ENCODE assay signal across 8 mouse cellular contexts in the genomic region with DNA sequence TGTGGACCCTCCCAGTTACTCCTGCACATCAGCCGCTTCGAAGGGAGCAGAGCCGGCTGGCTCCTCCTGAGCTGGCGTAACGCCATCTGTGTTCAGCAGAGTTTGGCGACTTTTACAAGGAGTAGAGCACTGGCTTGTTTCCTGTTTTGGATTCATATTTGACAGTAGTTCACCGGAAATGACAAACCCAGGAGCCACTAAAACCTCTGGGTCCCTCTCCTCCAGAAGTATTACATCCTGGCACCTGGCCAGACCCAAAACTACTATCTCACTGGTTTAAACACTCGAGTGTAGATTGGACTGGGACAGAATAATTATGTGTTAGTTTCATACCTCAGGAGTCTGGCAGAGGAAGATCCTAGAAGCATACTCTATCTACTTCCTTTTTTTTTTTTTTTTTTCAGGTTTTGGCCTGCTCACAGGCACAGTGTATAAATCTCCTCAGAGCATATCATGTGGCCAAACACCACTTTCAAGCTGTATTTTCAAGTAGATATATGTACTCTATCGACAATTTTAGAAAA. TPM values are rescaled to one million over a fixed set of nuclear protein-coding genes. Genes with fewer than 3 reads are reported as not detected.
DNase-seq lines count a peak whose midpoint lies in the region; ATAC-seq lines count a peak whose summit lies in the region.
"Had no signal": no experiment of that assay in that cellular context is flagged by ENCODE, and none has a peak within 500 bp of the region (broad histone marks: within the 10 kb centered on the region; RNA-seq: fewer than 3 reads in every experiment).

No protein-coding gene starts in this region.

- DNase-seq in liver, result peak; percentile 20
- DNase-seq in adrenal gland, adult 2 months, result peak; percentile 37
- DNase-seq in cerebellum, postnatal 10 days, result peak; percentile 53 to 61
- DNase-seq in induced T-regulatory cell, adult 2 months (ENCODE audit: low read depth), result peak; percentile 18
- peak; percentile 33 for DNase-seq in lung, postnatal 36 days
- DNase-seq in spleen, postnatal 14 days (ENCODE audit: low spot score in 2 of 2), result no peak
- DNase-seq: liver, embryonic 13.5 days had no signal

- no peak overlapping the region for H3K9ac ChIP-seq in liver, embryonic 12.5 days
- H3K9ac ChIP-seq: liver, embryonic 13.5 days had no signal

- no peaks in the 10 kb centered on the region for H3K9me3 ChIP-seq in liver, embryonic 12.5 days (replicated peaks)
- H3K9me3 ChIP-seq: liver, embryonic 13.5 days had no signal

- no peaks in the 10 kb centered on the region for H3K27me3 ChIP-seq in liver, embryonic 12.5 days (replicated peaks)
- H3K27me3 ChIP-seq: liver, embryonic 13.5 days had no signal

- 0 out of 2 replicates have a peak, but pooled peaks cover 2% of the 10 kb centered on the region for H3K36me3 ChIP-seq in liver, embryonic 12.5 days
- H3K36me3 ChIP-seq: liver, embryonic 13.5 days had no signal

- H3K4me3 ChIP-seq in liver, embryonic 12.5 days, result no peak overlapping the region
- H3K4me3 ChIP-seq: liver, embryonic 13.5 days had no signal

- no peak overlapping the region for H3K27ac ChIP-seq in liver, embryonic 12.5 days
- H3K27ac ChIP-seq: liver, embryonic 13.5 days had no signal

- WGBS in liver, embryonic 12.5 days (ENCODE audit: insufficient replicate concordance), result 54% methylated on average over 9 of the region's 9 CpGs

- no peak for ATAC-seq in liver, embryonic 12.5 days

- H3K4me2 ChIP-seq in liver, embryonic 12.5 days, result no peak overlapping the region
- H3K4me2 ChIP-seq: liver, embryonic 13.5 days had no signal

- H3K4me1 ChIP-seq in liver, embryonic 12.5 days, result no peaks in the 10 kb centered on the region
- H3K4me1 ChIP-seq: liver, embryonic 13.5 days had no signal

RNA-seq across cellular contexts. Expression of gene Gm10097, which starts 11.0 kb away (rescaled TPM):
- polyA plus RNA-seq in liver, embryonic 12.5 days (2016; fragmentation: Nextera tagmentation; extraction: Ambion mirVana), result 0.05 TPM in 1 of 2 replicates, not detected in the other
- not detected for total RNA-seq in adrenal gland, adult 2 months (2021)
- not detected in 2 replicates for polyA plus RNA-seq in adrenal gland, adult 2 months (2012; rRNA removed)
- polyA plus RNA-seq: liver, embryonic 13.5 days had no signal

Comparison
In these comparisons a context has a peak if more than half of its experiments do, and no peak if none do; other contexts are left out.
1. DNase-seq: peak in liver (single experiment), adrenal gland, adult 2 months (single experiment), cerebellum, postnatal 10 days (2 of 2), induced T-regulatory cell, adult 2 months (single experiment) and lung, postnatal 36 days (single experiment); none in spleen, postnatal 14 days (0 of 2).